In genomic region chr17:47054613-47055012, GRCm38 (mm10) we compare ENCODE assay signal across 9 mouse cellular contexts. TPM values are rescaled to one million over a fixed set of nuclear protein-coding genes. Genes with fewer than 3 reads are reported as not detected.
A peak's percentile ranks its signal among the peaks of the same experiment; 100 is the strongest.
DNase-seq lines count a peak whose midpoint lies in the region; ATAC-seq lines count a peak whose summit lies in the region.
"Had no signal": no experiment of that assay in that cellular context is flagged by ENCODE, and none has a peak within 500 bp of the region (broad histone marks: within the 10 kb centered on the region; RNA-seq: fewer than 3 reads in every experiment).

No protein-coding gene starts in this region.

- no peak for DNase-seq in lung, postnatal 25 days (ENCODE audit: low spot score)
- DNase-seq in heart, adult 8-10 months (ENCODE audit: low spot score) = peak; percentile 40
- peak; percentile 33 for DNase-seq in right cerebral cortex, postnatal 14 days
- DNase-seq in adrenal gland, adult (ENCODE audit: inconsistent age in 2 of 2, low spot score in 1 of 2) = no peak
- DNase-seq in adrenal gland, postnatal 4 days (ENCODE audit: low spot score in 2 of 2) = no peak
- DNase-seq: cerebellum, adult 9-11 months had no signal

- no peaks in the 10 kb centered on the region for H3K27me3 ChIP-seq in lung, embryonic 15.5 days
- H3K27me3 ChIP-seq in kidney, embryonic 15.5 days = no peaks in the 10 kb centered on the region
- H3K27me3 ChIP-seq: midbrain, embryonic 15.5 days had no signal

- peaks cover 8% of the 10 kb centered on the region for H3K4me1 ChIP-seq in lung, embryonic 15.5 days
- H3K4me1 ChIP-seq in kidney, embryonic 15.5 days = peaks cover 5% of the 10 kb centered on the region
- H3K4me1 ChIP-seq: midbrain, embryonic 15.5 days had no signal

- WGBS in lung, embryonic 15.5 days = 56% methylated on average over 11 of the region's 11 CpGs
- WGBS in kidney, embryonic 15.5 days = 80% methylated on average over 11 of the region's 11 CpGs

- no peaks in the 10 kb centered on the region for H3K36me3 ChIP-seq in lung, embryonic 15.5 days
- no peaks in the 10 kb centered on the region for H3K36me3 ChIP-seq in kidney, embryonic 15.5 days
- H3K36me3 ChIP-seq: midbrain, embryonic 15.5 days had no signal

- no peak overlapping the region for H3K4me3 ChIP-seq in lung, embryonic 15.5 days
- no peak overlapping the region for H3K4me3 ChIP-seq in kidney, embryonic 15.5 days (replicated peaks)
- H3K4me3 ChIP-seq: midbrain, embryonic 15.5 days had no signal

- 0 out of 2 replicates have a peak, but pooled peaks have one; percentile 37 for ATAC-seq in lung, embryonic 15.5 days (ENCODE audit: borderline replicate concordance, extremely low read depth, low FRiP score, low TSS enrichment)
- no peak for ATAC-seq in kidney, embryonic 15.5 days (replicated peaks; ENCODE audit: low FRiP score)
- ATAC-seq: midbrain, embryonic 15.5 days had no signal

- no peak overlapping the region for H3K9ac ChIP-seq in lung, embryonic 15.5 days
- no peak overlapping the region for H3K9ac ChIP-seq in kidney, embryonic 15.5 days
- H3K9ac ChIP-seq: midbrain, embryonic 15.5 days had no signal

- peak overlapping the region; percentile 76 for H3K27ac ChIP-seq in lung, embryonic 15.5 days
- H3K27ac ChIP-seq in kidney, embryonic 15.5 days = peak overlapping the region; percentile 68
- H3K27ac ChIP-seq: midbrain, embryonic 15.5 days had no signal

- no peak overlapping the region for H3K4me2 ChIP-seq in lung, embryonic 15.5 days
- H3K4me2 ChIP-seq in kidney, embryonic 15.5 days = no peak overlapping the region
- H3K4me2 ChIP-seq: midbrain, embryonic 15.5 days had no signal

- H3K9me3 ChIP-seq in lung, embryonic 15.5 days = 0 out of 2 replicates have a peak, but pooled peaks cover 5% of the 10 kb centered on the region
- peaks cover 6% of the 10 kb centered on the region; the same call in 1 of the 2 replicates for H3K9me3 ChIP-seq in kidney, embryonic 15.5 days (replicated peaks)
- H3K9me3 ChIP-seq: midbrain, embryonic 15.5 days had no signal

RNA-seq across cellular contexts. Expression of gene Ubr2, which starts 44.3 kb away (rescaled TPM):
- 16.2 and 19.2 TPM in 2 replicates for polyA plus RNA-seq in lung, embryonic 15.5 days (2015; fragmentation: Nextera tagmentation; extraction: Ambion mirVana)
- 10 to 100 TPM; 78.8 to 87.7 (median 82.8) TPM for total RNA-seq in heart, adult 8-10 months (2022)
- polyA plus RNA-seq in kidney, embryonic 15.5 days (2015; fragmentation: Nextera tagmentation; extraction: Ambion mirVana) = 18.9 and 21.7 TPM in 2 replicates
- total RNA-seq in adrenal gland, postnatal 4 days (2021) = 10 to 100 TPM; 73.2 to 75.1 TPM

Comparison
In these comparisons a context has a peak if more than half of its experiments do, and no peak if none do; other contexts are left out.
1. DNase-seq: peak in heart, adult 8-10 months (single experiment) and right cerebral cortex, postnatal 14 days (single experiment); none in lung, postnatal 25 days (single experiment), adrenal gland, adult (0 of 2) and adrenal gland, postnatal 4 days (0 of 2).